Mouse (Mus musculus) cortical plate, adult 2 months (tissue): ENCODE measurements around the gene Irs3. TPM values are rescaled to one million over a fixed set of nuclear protein-coding genes. Genes with fewer than 3 reads are reported as not detected.

ENCODE experiments used
- H3K27ac ChIP-seq: fragments of 200-500 bp; 2 replicates; pipeline ENCODE4 v1.5.1; 2012; ENCODE audit warnings: low read length, control low read depth, inconsistent platforms; ENCODE audit not compliant: insufficient read depth
- H3K4me1 ChIP-seq: fragments of 200-500 bp; 2 replicates; pipeline ENCODE4 v1.6.1; 2011; ENCODE audit warnings: low read length; ENCODE audit not compliant: control insufficient read depth, insufficient read depth
- H3K4me3 ChIP-seq: fragments of 200-500 bp; 2 replicates; pipeline ENCODE4 v1.5.1; 2011; ENCODE audit warnings: mild to moderate bottlenecking, low read length, control low read depth; ENCODE audit not compliant: insufficient read depth
- CTCF ChIP-seq: fragments of 200-500 bp; IDR thresholded peaks from 2 replicates; pipeline ENCODE4 v1.5.1; 2011; ENCODE audit warnings: mild to moderate bottlenecking, control low read depth, low read length; ENCODE audit not compliant: insufficient read depth; ENCODE audit errors: extremely low read depth
- POLR2A ChIP-seq: fragments of 200-500 bp; IDR thresholded peaks from 2 replicates; pipeline ENCODE4 v1.6.1; 2011; ENCODE audit warnings: mild to moderate bottlenecking, low read length, control low read depth; ENCODE audit not compliant: insufficient read depth; ENCODE audit errors: extremely low read depth
- polyA plus RNA-seq: library from polyadenylated mRNA; depleted of rRNA; stranded (reverse); fragments of >200 nt; gene quantifications from 2 replicates; pipeline ENCODE4 v1.2.3, GENCODE M21; 2012

Irs3 gene
- polyA plus RNA-seq, 1 experiment = 0.25 TPM

DNA sequence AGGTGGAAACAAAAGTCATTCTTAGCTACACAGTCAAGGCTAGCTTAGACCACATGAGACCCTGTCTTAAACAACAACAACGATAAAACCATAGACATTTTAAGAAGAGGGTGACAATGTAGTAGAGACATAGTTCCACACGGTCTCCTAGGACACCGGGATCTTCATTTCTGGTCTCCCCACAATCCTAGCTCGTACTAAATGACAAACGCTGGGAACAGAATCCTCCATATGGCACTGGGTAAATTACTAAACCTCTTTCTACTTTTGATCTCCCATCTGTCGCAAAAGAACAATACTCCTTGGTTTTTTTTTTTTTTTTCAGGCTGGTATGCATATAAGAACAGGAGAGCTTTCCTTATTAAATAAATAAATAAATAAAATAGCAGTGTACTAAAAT is 37.0 kb upstream of the Irs3 start:
- peak overlapping the region; percentile 17 for H3K4me3 ChIP-seq

DNA sequence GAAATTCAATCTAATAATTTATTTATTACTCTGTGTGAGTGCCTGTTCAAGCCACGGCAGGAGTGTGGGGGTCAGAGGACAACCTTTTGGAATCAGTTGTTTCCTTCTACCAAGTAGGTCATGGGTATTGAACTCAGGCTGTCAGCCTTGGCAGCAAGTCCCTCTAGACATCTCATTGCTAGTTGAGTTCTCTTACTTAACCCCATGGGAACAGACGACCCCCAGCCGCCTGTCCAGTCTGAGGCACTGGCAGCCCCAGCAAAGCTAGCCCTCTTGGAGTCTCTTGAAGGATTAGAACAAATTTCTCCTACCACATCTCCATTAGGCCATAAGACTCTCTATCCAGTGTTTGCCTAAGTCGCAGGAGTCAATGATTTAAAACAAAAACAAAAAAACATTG is 34.2 kb upstream of the Irs3 start:
- no peak overlapping the region for H3K4me3 ChIP-seq
- peaks cover 4% of the 10 kb centered on the region for H3K4me1 ChIP-seq
- no peak for TF ChIP-seq CTCF
- no peak for TF ChIP-seq POLR2A
- no peak overlapping the region for H3K27ac ChIP-seq

More for the DNA sequence above, 37.0 kb upstream of the Irs3 start:
- TF ChIP-seq CTCF = no peak
- TF ChIP-seq POLR2A = no peak
- Histone ChIP-seq H3K4me1 (peaks cover 4% of the 10 kb centered on the region), H3K27ac (no peak overlapping the region)

DNA sequence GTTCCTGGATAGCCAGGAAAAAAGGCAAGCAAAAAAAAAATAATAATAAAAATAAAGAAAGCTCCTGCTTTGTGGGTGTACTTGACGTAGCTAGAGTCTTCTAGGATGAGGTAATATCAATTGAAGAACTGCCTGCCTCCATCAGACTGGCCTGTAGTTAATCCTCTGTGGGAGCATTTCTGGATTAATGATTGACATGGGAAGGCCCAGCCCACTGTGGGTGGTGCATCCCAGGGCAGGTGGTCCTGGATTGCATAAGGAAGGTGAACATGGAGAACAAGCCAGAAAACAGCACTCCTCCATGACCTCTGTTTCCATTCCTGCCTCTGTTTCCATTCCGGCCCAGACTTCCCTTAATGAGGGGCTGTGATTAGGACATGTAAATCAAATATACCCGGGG is 33.2 kb upstream of the Irs3 start:
- TF ChIP-seq CTCF = no peak
- TF ChIP-seq POLR2A = no peak
- Histone ChIP-seq H3K4me3 (no peak overlapping the region), H3K4me1 (peaks cover 4% of the 10 kb centered on the region), H3K27ac (no peak overlapping the region)

GRCm38 (mm10) chr5:137677859-137678258 is 32.3 kb upstream of the Irs3 start:
- Histone ChIP-seq H3K4me3 (no peak overlapping the region), H3K4me1 (peaks cover 4% of the 10 kb centered on the region), H3K27ac (no peak overlapping the region)
- TF ChIP-seq CTCF (no peak), POLR2A (no peak)

DNA sequence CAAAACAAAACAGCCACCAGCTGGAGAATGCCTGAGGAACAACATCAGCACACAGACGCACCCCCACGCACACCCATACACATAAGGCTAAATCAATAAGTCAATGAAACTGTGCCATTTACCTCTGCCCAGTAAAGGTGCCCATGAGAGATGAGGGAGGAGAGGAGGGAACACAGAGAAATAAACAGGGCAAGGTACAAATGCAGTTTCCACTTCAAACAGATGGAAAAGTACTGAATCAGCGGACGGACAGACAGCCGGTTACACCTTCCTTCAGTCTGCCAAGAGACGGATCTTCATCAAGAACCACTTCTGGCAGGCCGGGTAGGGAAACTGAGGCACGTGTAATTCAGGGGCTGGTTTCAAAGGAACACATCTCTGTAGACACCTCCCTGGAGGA is 29.3 kb upstream of the Irs3 start:
- TF ChIP-seq POLR2A (no peak), CTCF (no peak)
- no peak overlapping the region for H3K27ac ChIP-seq

GRCm38 (mm10) chr5:137673015-137673414 is 27.5 kb upstream of the Irs3 start:
- TF ChIP-seq CTCF = no peak
- TF ChIP-seq POLR2A = no peak
- Histone ChIP-seq H3K4me1 (peaks cover 4% of the 10 kb centered on the region), H3K4me3 (no peak overlapping the region), H3K27ac (no peak overlapping the region)

More for the DNA sequence above, 29.3 kb upstream of the Irs3 start:
- peaks cover 4% of the 10 kb centered on the region for H3K4me1 ChIP-seq
- H3K4me3 ChIP-seq = no peak overlapping the region

- peaks cover 4% of the 10 kb centered on the region for H3K4me1 ChIP-seq
- TF ChIP-seq POLR2A (no peak), CTCF (no peak)
- H3K27ac ChIP-seq = no peak overlapping the region
- H3K4me3 ChIP-seq = no peak overlapping the region
Measured at GRCm38 (mm10) chr5:137672361-137672760, 26.8 kb upstream of the Irs3 start.

DNA sequence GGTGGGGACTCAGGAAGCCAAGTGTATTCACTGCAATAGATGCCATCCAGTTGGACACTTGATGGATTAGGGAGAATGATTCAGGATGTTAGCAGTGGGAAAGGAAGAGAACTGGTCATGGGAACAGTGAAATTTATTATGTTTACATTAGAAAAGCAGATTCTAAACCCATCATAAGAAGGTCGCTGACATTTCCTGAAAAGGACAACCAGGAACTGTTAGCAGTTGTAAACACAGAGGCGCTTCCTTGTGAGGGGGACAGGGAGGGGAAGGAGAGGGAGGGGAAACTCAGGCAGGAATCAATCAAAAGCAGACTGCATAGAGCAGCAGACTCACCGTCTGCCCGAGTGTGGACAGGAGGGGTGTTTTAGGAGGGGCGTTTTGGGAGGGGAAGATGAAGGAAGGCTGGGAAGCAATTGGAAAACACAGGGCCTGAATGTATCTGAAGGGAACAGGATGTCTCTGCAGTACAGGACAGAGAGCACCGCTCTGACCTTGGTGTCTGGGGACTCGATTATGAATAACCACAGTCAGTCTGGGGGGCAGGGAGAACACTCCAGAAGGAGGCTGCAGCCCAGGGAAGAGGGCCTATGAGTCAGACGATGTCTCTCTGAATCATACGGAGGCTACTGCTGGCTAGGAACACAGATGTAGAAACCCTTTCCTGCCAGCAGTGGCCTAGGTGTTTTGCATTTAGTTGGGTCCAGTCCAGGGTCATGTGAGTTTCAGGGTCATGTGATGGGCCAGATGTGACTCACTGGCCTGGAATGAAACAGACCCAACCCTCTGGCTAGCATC is 26.1 kb upstream of the Irs3 start:
- TF ChIP-seq POLR2A (no peak), CTCF (no peak)
- Histone ChIP-seq H3K27ac (no peak overlapping the region), H3K4me1 (peaks cover 4% of the 10 kb centered on the region), H3K4me3 (no peak overlapping the region)

GRCm38 (mm10) chr5:137670240-137670639 is 24.7 kb upstream of the Irs3 start:
- TF ChIP-seq POLR2A = no peak
- TF ChIP-seq CTCF = peak; percentile 17; the same call in 1 of the 2 replicates
- Histone ChIP-seq H3K4me1 (peaks cover 4% of the 10 kb centered on the region), H3K27ac (no peak overlapping the region), H3K4me3 (no peak overlapping the region)

- Histone ChIP-seq H3K4me3 (no peak overlapping the region), H3K4me1 (peaks cover 4% of the 10 kb centered on the region), H3K27ac (no peak overlapping the region)
- TF ChIP-seq CTCF (no peak), POLR2A (no peak)
Measured at GRCm38 (mm10) chr5:137668971-137669370, 23.5 kb upstream of the Irs3 start.
